8 mouse cellular contexts compared by ENCODE assay signal in the genomic region with DNA sequence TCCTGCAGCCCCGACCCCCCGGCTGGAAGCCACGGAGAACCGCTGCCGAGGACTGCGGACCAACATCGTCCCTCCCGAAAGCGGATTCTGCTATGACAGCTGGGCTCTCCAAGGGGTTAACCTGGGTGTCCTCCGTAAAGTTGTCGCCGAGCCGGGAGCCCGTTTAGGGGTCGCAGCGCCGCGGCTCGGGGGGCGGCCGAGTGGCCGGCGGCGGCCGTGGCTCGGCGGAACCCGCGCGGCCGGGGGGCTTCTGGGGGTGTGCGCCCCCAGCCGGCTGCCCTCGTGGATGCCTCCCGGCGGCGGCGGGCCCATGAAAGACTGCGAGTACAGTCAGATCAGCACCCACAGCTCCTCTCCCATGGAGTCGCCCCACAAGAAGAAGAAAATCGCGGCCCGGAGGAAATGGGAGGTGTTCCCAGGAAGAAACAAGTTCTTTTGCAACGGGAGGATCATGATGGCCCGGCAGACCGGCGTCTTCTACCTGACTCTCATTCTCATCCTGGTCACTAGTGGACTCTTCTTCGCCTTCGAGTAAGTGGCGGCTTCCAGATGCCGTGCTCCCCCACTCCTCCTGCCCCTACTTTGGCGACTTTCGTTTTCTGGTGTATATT. TPM values are rescaled to one million over a fixed set of nuclear protein-coding genes. Genes with fewer than 3 reads are reported as not detected.
DNase-seq lines count a peak whose midpoint lies in the region; ATAC-seq and TF ChIP-seq lines count a peak whose summit lies in the region.

No protein-coding gene starts in this region.

- H3K4me3 ChIP-seq in embryonic fibroblast, embryonic 13.5 days (ENCODE audit: insufficient read depth, low read length): peak overlapping the region; percentile 67
- peak overlapping the region; percentile 65 for H3K4me3 ChIP-seq in midbrain, embryonic 11.5 days (ENCODE audit: low read depth, low read length)
- peak overlapping the region; percentile 74 for H3K4me3 ChIP-seq in stomach, postnatal 0 days (ENCODE audit: low read depth, low read length)

- H3K27ac ChIP-seq in embryonic fibroblast, embryonic 13.5 days (ENCODE audit: insufficient read depth, low read length): no peak overlapping the region
- H3K27ac ChIP-seq in midbrain, embryonic 11.5 days (ENCODE audit: low read depth, low read length): 0 out of 2 replicates have a peak overlapping the region, but pooled peaks have one; percentile 17
- H3K27ac ChIP-seq in stomach, postnatal 0 days (replicated peaks): peak overlapping the region; percentile 80; the same call in 1 of the 2 replicates

- TF ChIP-seq CTCF in embryonic fibroblast, embryonic 13.5 days (IDR thresholded peaks at IDR 0.05; ENCODE audit: borderline replicate concordance, insufficient read depth, low read length): no peak
- peak; percentile 12; the same call in 1 of the 2 replicates for TF ChIP-seq CTCF in stomach, postnatal 0 days (IDR thresholded peaks at IDR 0.05; ENCODE audit: low read depth)

- peaks cover 12% of the 10 kb centered on the region for H3K27me3 ChIP-seq in midbrain, embryonic 11.5 days (ENCODE audit: control insufficient read depth, insufficient read depth, low read length)
- H3K27me3 ChIP-seq in stomach, postnatal 0 days (ENCODE audit: control insufficient read depth, insufficient read depth, low read length): no peaks in the 10 kb centered on the region

- no peaks in the 10 kb centered on the region for H3K36me3 ChIP-seq in midbrain, embryonic 11.5 days (ENCODE audit: control insufficient read depth, insufficient read depth, low read length)
- H3K36me3 ChIP-seq in stomach, postnatal 0 days (ENCODE audit: control insufficient read depth, insufficient read depth, low read length): no peaks in the 10 kb centered on the region

- no peak for TF ChIP-seq EP300 in stomach, postnatal 0 days (optimal IDR thresholded peaks at IDR 0.05)

- no peak for TF ChIP-seq POLR2A in embryonic fibroblast, embryonic 13.5 days (IDR thresholded peaks at IDR 0.05; ENCODE audit: low read depth, low read length)

- intact Hi-C loops in heart, postnatal 14 days (cut with DNase I): loop anchor here (2.0 to 5.0 kb wide), 2 partner anchors 52 to 119 kb away; a partner anchor contains a TSS

- ATAC-seq in CD4-positive, CD25-positive, alpha-beta regulatory T cell, adult 4 months: no peak
- no peak for ATAC-seq in midbrain, embryonic 11.5 days (ENCODE audit: low FRiP score)
- no peak for ATAC-seq in stomach, postnatal 0 days (ENCODE audit: low FRiP score, low TSS enrichment)

- H3K4me1 ChIP-seq in embryonic fibroblast, embryonic 13.5 days (ENCODE audit: control insufficient read depth, insufficient read depth, low read length): no peaks in the 10 kb centered on the region; the same call in 1 of the 2 replicates
- peaks cover 7% of the 10 kb centered on the region for H3K4me1 ChIP-seq in midbrain, embryonic 11.5 days (ENCODE audit: control insufficient read depth, insufficient read depth, low read length)
- H3K4me1 ChIP-seq in stomach, postnatal 0 days (replicated peaks; ENCODE audit: control insufficient read depth, insufficient read depth): no peaks in the 10 kb centered on the region

- H3K9me3 ChIP-seq in midbrain, embryonic 11.5 days (ENCODE audit: control insufficient read depth, low read length): no peaks in the 10 kb centered on the region
- H3K9me3 ChIP-seq in stomach, postnatal 0 days (ENCODE audit: control insufficient read depth, low read length): no peaks in the 10 kb centered on the region

- peak; percentile 38 for DNase-seq in CD4-positive, CD25-positive, alpha-beta regulatory T cell, adult 2 months (ENCODE audit: low read depth, low spot score)
- peak; percentile 69 for DNase-seq in adrenal gland, adult 2 months
- DNase-seq in heart, postnatal 14 days: peak; percentile 40 to 49
- DNase-seq in layer of hippocampus, postnatal 14 days (ENCODE audit: low spot score in 2 of 2): peak; percentile 34 to 36
- DNase-seq in midbrain, embryonic 11.5 days (ENCODE audit: low spot score, missing footprints): peak; percentile 91
- DNase-seq in stomach, postnatal 0 days (ENCODE audit: low spot score): peak; percentile 31

- peak overlapping the region; percentile 82 for H3K9ac ChIP-seq in midbrain, embryonic 11.5 days (ENCODE audit: low read length)
- peak overlapping the region; percentile 73 for H3K9ac ChIP-seq in stomach, postnatal 0 days (ENCODE audit: low read length)

- H3K4me2 ChIP-seq in midbrain, embryonic 11.5 days: peak overlapping the region; percentile 99
- peak overlapping the region; percentile 99 for H3K4me2 ChIP-seq in stomach, postnatal 0 days (replicated peaks; ENCODE audit: low read depth)

- WGBS in midbrain, embryonic 11.5 days: 2% methylated on average over 53 of the region's 53 CpGs
- WGBS in stomach, postnatal 0 days: 1% methylated on average over 49 of the region's 53 CpGs

RNA-seq across cellular contexts. Expression of a gene that starts 0.9 kb away (rescaled TPM):
- under 1 TPM in 1 of 2 experiments, not detected in 1; 0.19 TPM for polyA plus RNA-seq in CD4-positive, CD25-positive, alpha-beta regulatory T cell, adult 4 months (2017; shearing (Covaris generic))
- total RNA-seq in adrenal gland, adult 2 months (2021): 1 to 10 TPM; 3.1 to 5.8 TPM
- 2.3 and 2.8 TPM in 2 replicates for polyA plus RNA-seq in adrenal gland, adult 2 months (2012; rRNA removed)
- polyA plus RNA-seq in embryonic fibroblast, embryonic 13.5 days (2011; ENCODE audit: insufficient read length, low read depth, missing spikeins): 2.2 and 3.0 TPM in 2 replicates
- 1 to 10 TPM; 4.1 to 4.4 TPM for total RNA-seq in heart, postnatal 14 days (2021)
- 10 to 100 TPM; 41.2 to 42.2 TPM for total RNA-seq in layer of hippocampus, postnatal 14 days (2021)
- polyA plus RNA-seq in midbrain, embryonic 11.5 days (2014; fragmentation: Nextera tagmentation; extraction: Ambion mirVana): 2.0 TPM in 2 replicates
- polyA plus RNA-seq in stomach, postnatal 0 days (2015; fragmentation: Nextera tagmentation; extraction: Ambion mirVana): 1.7 and 2.2 TPM in 2 replicates

RNA-seq across cellular contexts. Expression of a gene that starts 53.2 kb away (rescaled TPM):
- polyA plus RNA-seq in CD4-positive, CD25-positive, alpha-beta regulatory T cell, adult 4 months (2017; shearing (Covaris generic)): 10 to 100 TPM; 44.8 to 56.7 TPM
- total RNA-seq in adrenal gland, adult 2 months (2021): 100 to 1,000 TPM; 107 to 142 TPM
- polyA plus RNA-seq in adrenal gland, adult 2 months (2012; rRNA removed): 4.9 and 10.6 TPM in 2 replicates
- polyA plus RNA-seq in embryonic fibroblast, embryonic 13.5 days (2011; ENCODE audit: insufficient read length, low read depth, missing spikeins): 71.1 and 72.9 TPM in 2 replicates
- 100 to 1,000 TPM; 129 to 137 TPM for total RNA-seq in heart, postnatal 14 days (2021)
- total RNA-seq in layer of hippocampus, postnatal 14 days (2021): 10 to 100 TPM; 83.6 to 89.6 TPM
- 129 and 144 TPM in 2 replicates for polyA plus RNA-seq in midbrain, embryonic 11.5 days (2014; fragmentation: Nextera tagmentation; extraction: Ambion mirVana)
- polyA plus RNA-seq in stomach, postnatal 0 days (2015; fragmentation: Nextera tagmentation; extraction: Ambion mirVana): 101 TPM in 2 replicates

Comparison
In these comparisons a context has a peak if more than half of its experiments do, and no peak if none do; other contexts are left out.
1. DNase-seq: peak in every context shown above with its lines; median percentile 91 in midbrain, embryonic 11.5 days; 69 in adrenal gland, adult 2 months; 44 in heart, postnatal 14 days; 38 in CD4-positive, CD25-positive, alpha-beta regulatory T cell, adult 2 months; 35 in layer of hippocampus, postnatal 14 days; 31 in stomach, postnatal 0 days.